19 mouse cellular contexts compared by ENCODE assay signal in genomic region chr16:59693230-59693629, GRCm38 (mm10). TPM values are rescaled to one million over a fixed set of nuclear protein-coding genes. Genes with fewer than 3 reads are reported as not detected.
DNase-seq lines count a peak whose midpoint lies in the region; ATAC-seq and TF ChIP-seq lines count a peak whose summit lies in the region.
"Had no signal": no experiment of that assay in that cellular context is flagged by ENCODE, and none has a peak within 500 bp of the region (broad histone marks: within the 10 kb centered on the region; RNA-seq: fewer than 3 reads in every experiment).

No protein-coding gene starts in this region.

- no peak overlapping the region for H3K4me3 ChIP-seq in hindbrain, postnatal 0 days (ENCODE audit: low read length)
- H3K4me3 ChIP-seq in hindbrain, embryonic 12.5 days, result no peak overlapping the region
- H3K4me3 ChIP-seq: heart, embryonic 12.5 days; liver, embryonic 13.5 days had no signal

- no peaks in the 10 kb centered on the region for H3K9me3 ChIP-seq in hindbrain, postnatal 0 days (ENCODE audit: low read length)
- H3K9me3 ChIP-seq in hindbrain, embryonic 12.5 days (replicated peaks), result no peaks in the 10 kb centered on the region
- H3K9me3 ChIP-seq: G1E; heart, embryonic 12.5 days; liver, embryonic 13.5 days had no signal

- 84% methylated on average over 7 of the region's 7 CpGs for WGBS in hindbrain, postnatal 0 days
- 88% methylated on average over 7 of the region's 7 CpGs for WGBS in hindbrain, embryonic 12.5 days

- DNase-seq in hindbrain, postnatal 0 days (ENCODE audit: low spot score), result peak; percentile 7
- peak; percentile 78 to 79 for DNase-seq in frontal cortex, adult 2 months (ENCODE audit: extremely low spot score in 1 of 2, low spot score in 1 of 2)
- DNase-seq in layer of hippocampus, adult 9-11 months, result peak; percentile 89
- DNase-seq in right cerebral cortex, postnatal 10 days (ENCODE audit: low spot score in 2 of 2), result peak; percentile 55 to 83
- DNase-seq in lung, postnatal 36 days, result no peak
- no peak for DNase-seq in spleen, postnatal 10 days (ENCODE audit: low spot score in 2 of 2)
- no peak for DNase-seq in adrenal gland, adult (ENCODE audit: inconsistent age in 2 of 2, low spot score in 1 of 2)
- DNase-seq: adrenal gland, postnatal 10 days; embryo, embryonic 11 days; heart, postnatal 4 days; kidney, postnatal 10 days; liver, embryonic 13.5 days; thymus, postnatal 25 days had no signal

- no peak overlapping the region for H3K9ac ChIP-seq in hindbrain, postnatal 0 days (replicated peaks; ENCODE audit: low read length)
- no peak overlapping the region for H3K9ac ChIP-seq in hindbrain, embryonic 12.5 days
- H3K9ac ChIP-seq: heart, embryonic 12.5 days; liver, embryonic 13.5 days had no signal

- no peaks in the 10 kb centered on the region for H3K4me1 ChIP-seq in hindbrain, postnatal 0 days (ENCODE audit: insufficient read depth, low read length)
- H3K4me1 ChIP-seq in hindbrain, embryonic 12.5 days, result no peaks in the 10 kb centered on the region
- H3K4me1 ChIP-seq: heart, embryonic 12.5 days; liver, embryonic 13.5 days had no signal

- no peaks in the 10 kb centered on the region for H3K27me3 ChIP-seq in hindbrain, postnatal 0 days (ENCODE audit: insufficient read depth, low read length)
- no peaks in the 10 kb centered on the region for H3K27me3 ChIP-seq in hindbrain, embryonic 12.5 days
- H3K27me3 ChIP-seq: heart, embryonic 12.5 days; liver, embryonic 13.5 days had no signal

- no peak for ATAC-seq in hindbrain, postnatal 0 days
- ATAC-seq in hindbrain, embryonic 12.5 days (ENCODE audit: low FRiP score), result no peak
- ATAC-seq: forebrain, embryonic 14.5 days; inflammation-experienced regulatory T-cells, adult 6 months; midbrain, embryonic 16.5 days had no signal

- H3K27ac ChIP-seq in hindbrain, postnatal 0 days, result no peak overlapping the region
- no peak overlapping the region for H3K27ac ChIP-seq in hindbrain, embryonic 12.5 days
- H3K27ac ChIP-seq: liver, embryonic 13.5 days had no signal

- H3K4me2 ChIP-seq in hindbrain, postnatal 0 days (ENCODE audit: low read depth, low read length), result no peak overlapping the region
- no peak overlapping the region for H3K4me2 ChIP-seq in hindbrain, embryonic 12.5 days (replicated peaks)
- H3K4me2 ChIP-seq: heart, embryonic 12.5 days; liver, embryonic 13.5 days had no signal

- TF ChIP-seq CTCF in hindbrain, postnatal 0 days (IDR thresholded peaks at IDR 0.05; ENCODE audit: low read depth), result no peak

- no peaks in the 10 kb centered on the region for H3K36me3 ChIP-seq in hindbrain, postnatal 0 days (ENCODE audit: insufficient read depth, low read length)
- no peaks in the 10 kb centered on the region for H3K36me3 ChIP-seq in hindbrain, embryonic 12.5 days
- H3K36me3 ChIP-seq: G1E; heart, embryonic 12.5 days; liver, embryonic 13.5 days had no signal

RNA-seq across cellular contexts. Expression of gene Arl6, which starts 54.0 kb away (rescaled TPM):
- total RNA-seq in hindbrain, postnatal 0 days (2014; rRNA removed), result 26.6 and 29.1 TPM in 2 replicates
- 63.7 and 65.8 TPM in 2 replicates for polyA plus RNA-seq in hindbrain, postnatal 0 days (2015; fragmentation: Nextera tagmentation; extraction: Ambion mirVana)
- polyA plus RNA-seq in hindbrain, embryonic 12.5 days (2016; fragmentation: Nextera tagmentation; extraction: Ambion mirVana), result 42.8 and 51.1 TPM in 2 replicates
- 25.3 and 28.7 TPM in 2 replicates for polyA plus RNA-seq in frontal cortex, adult 2 months (2012; rRNA removed)

Comparison
In these comparisons a context has a peak if more than half of its experiments do, and no peak if none do; other contexts are left out.
1. DNase-seq: peak in hindbrain, postnatal 0 days (single experiment), frontal cortex, adult 2 months (2 of 2), layer of hippocampus, adult 9-11 months (single experiment) and right cerebral cortex, postnatal 10 days (2 of 2); none in lung, postnatal 36 days (single experiment), spleen, postnatal 10 days (0 of 2) and adrenal gland, adult (0 of 2).